Mouse (Mus musculus) embryo, embryonic 11.5 days (tissue): ENCODE measurements at regions not wholly inside any gene's neighbourhood (a gene's known extent, or its start where the extent isn't known, plus 50 kb on each side); places are given as distances from the start of the nearest gene placed in this dataset.

Source experiments
- DNase-seq: peaks from one replicate; pipeline ENCODE4 v3.0.0-alpha.2; 2012; ENCODE audit warnings: low read depth, low spot score

DNA sequence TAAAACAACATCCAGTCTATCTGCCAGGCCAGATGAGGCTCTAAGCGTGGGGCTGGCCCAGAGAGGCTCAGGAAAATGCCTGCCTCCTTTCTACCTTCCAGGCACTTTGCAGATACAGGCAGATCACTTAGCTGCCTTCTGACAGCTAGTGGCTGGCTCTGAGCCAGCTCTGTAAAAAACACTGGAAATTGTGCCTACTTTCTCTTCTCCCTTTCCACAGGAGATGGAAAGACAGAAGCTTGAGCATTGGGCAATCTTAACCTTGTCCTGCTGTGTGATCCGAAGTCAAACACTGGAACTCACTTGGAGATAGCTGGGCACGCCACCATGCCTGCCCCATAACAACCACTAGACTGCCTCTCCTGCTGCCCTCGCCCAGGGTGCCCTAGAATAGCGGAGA, 93.0 kb upstream of the Zmiz1 start:
- DNase-seq, result no peak

DNA sequence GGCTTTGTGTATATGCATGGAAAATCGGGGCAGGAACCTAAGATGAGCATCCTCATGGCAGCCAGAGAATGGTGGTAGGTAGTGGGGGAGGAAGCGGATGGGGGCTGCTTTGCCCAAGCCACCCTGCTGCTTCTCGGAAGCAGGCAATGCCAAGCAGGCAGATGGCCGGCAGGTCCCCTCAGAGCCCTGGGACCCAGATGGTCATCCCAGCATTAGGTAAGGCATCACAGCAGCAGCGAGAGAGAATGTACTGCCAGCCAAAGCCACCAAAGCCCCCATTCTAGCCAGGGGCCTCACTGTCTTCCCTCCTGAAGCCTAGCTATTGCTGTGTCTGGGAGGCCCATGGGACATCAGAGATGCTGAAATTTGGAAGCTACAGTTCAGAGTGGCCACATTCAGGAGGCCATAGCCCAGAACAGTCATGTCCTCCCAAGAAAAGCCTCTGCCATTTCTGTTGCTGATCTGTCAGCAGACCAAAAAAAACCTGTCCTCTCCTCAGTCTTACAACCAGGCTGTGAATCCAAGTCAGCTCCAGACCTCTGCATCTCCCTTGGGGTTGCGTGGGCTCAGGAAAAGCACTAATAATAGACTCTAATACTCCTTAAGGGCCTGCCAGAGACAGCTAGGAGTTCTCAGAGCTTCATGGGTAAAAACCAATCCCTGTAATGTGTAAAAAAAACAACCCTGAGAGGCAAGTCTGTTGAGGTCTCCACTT, 88.5 kb upstream of the Zmiz1 start:
- no peak for DNase-seq

DNA sequence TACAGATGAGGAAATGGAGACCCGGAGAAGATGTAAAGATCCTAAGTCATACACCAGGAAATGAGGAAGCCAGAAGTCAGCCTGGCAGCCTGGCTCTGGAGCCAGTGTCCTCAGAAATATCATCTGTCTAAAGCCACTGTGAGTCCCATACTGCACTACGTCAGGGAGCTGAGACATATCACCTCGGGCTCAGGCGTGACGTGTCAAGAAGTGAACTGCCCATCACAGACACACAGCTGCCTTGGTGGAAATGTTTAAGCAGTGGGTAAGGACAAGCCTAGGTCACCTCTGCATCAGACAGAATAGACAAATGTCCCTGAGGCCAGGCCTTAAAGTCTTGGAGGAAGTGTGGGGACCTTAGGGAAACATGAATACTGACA, 88.0 kb upstream of the Zmiz1 start:
- DNase-seq, result no peak

DNA sequence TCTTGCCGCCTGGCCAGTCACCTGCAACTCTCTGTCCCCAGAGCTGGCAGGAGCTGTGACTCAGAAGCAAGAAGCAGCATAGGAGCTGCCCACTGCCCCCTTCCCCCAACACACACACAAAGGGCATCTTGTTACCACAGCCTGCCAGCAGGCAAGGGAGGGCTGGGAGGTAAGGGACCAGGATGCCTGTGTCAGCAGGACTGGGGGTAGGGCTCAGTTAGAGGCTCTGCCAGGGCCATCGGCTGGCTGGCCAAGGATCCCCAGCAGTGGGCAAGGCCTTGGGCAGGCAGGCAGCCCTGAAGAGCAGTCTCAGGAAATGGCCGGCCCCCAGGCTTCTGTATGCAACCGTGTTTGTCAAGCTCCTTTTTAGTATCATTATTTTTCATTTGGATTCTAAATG, 87.3 kb upstream of the Zmiz1 start:
- DNase-seq, result no peak

DNA sequence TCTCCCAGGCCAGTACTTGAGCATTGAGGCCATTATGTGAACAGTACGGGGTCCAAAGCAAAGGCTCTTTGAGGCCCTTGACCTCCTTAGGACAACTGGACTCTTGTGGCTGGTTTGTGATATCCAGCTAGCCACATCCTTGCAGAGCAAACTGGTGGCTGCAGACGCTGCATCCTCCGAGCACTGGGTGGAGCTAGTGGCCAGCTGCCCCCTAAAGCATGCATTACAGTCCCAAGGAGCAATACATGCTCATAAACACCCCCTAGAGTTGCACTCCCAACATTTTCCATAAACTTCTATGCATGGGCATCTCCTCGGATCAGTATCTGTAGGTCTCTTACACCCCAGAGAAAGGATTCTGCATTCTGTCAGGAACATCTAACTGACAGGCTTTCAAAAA, 86.4 kb upstream of the Zmiz1 start:
- DNase-seq, result no peak

DNA sequence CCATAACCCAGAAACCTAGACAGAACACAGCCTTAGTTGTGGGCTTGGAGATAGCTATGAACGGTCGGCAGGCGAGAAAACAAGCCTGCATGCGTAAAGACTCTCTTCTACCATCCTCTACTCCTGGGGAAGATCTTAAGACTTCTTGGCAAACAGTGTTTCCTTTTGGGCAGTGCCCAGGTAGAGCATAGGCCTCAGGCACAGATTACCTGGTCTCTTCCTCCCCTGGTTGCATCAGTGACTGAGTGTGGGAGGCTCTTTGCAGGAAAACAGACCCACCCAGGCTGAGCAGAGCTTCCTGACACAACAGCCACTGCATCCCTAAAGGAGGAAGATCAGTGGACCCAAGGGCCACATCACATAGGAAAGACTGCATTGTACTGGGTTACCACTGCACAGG, 85.8 kb upstream of the Zmiz1 start:
- no peak for DNase-seq

DNA sequence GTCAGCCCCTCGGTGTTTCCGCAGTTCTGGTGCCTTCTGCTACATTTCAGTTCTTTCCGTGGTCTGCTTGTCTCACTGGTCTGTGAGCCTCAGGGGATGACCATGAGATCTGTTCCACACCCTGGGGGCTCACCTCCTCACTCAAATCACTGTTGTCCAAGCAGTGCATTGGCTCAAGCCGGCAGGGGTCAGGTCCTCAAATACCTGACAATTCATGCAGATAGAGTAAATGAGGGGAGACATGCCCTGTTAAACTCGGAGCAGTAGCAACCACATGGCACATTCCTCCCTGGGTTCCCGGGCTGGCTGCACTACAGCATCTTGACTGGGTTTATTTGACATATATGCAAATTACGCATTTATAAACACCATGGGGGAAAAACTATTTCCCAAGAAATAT, 84.0 kb upstream of the Zmiz1 start:
- no peak for DNase-seq

DNA sequence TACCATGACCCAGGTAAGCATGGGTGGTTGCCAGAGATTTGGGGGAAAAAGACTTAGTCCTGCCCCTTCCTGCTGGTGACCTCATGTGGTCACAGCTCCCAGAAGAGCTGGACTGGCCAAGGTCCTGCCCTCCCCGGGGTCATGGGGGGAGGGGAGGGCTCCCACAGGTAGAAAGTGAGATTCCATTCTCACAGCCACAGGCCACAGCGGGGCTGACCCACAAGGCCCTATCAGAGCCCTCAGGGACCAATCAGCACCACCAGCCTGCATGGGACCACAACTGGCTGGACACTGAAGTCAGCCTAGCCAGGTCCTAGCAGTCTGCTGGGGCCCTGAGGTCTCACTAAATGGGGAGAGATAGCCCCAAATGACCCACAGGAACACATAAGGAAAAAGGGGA, 81.9 kb upstream of the Zmiz1 start:
- no peak for DNase-seq

DNA sequence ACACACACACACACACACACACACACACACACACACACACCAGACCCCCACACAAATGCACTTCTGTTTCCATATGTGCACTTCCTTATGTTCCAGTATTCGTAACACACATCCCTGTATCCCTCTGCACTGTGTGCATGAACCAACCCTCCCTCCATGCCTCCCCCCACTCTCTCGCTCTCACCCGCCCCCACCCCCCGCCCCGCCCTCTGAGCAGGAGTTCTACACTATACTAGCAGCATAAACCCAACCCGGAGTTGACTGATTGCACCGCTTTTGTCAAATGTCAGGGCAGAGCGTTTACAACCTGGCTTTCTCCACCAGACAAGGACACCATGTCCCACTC, 81.5 kb upstream of the Zmiz1 start:
- DNase-seq, result peak; percentile 65

DNA sequence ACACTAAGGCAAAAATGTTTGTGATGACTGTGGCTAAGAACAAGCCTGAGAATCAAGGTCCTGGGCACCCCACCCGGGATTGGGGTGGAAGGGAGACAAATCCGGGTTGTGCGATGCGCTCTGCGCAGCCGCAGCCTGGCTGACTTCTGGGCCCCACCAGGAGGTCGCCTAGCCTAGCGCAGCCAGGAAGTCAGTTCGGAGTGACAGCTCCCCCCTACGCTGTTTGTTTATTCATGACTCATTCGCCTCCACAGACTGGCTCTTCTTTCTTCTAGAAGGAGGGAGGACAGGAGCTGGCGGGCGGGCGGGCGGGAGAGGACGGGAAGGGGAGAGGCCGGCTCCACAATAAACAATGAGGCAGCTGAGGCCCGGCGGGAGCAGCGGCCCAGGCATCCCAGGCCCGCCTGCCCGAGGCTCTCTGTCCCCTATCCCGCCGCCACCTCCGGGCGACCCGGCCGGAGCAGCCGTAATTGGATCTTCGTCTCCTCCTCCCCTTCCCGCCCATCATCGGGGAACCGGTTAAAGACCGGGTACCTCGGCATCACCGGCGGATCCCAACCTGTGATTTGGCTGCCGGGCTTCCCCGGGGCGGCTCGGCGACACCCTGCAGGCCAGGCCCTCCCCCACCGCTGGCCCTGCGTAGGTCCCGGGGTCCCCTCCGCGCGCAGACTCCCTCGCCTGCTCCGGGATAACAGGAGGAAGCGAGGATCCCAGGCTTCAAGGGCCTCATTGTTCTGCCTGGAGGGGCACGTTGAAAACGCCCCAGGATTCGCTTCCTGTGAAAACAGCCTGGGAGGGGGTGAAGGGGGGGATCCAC, 80.9 kb upstream of the Zmiz1 start:
- peak; percentile 74 for DNase-seq

DNA sequence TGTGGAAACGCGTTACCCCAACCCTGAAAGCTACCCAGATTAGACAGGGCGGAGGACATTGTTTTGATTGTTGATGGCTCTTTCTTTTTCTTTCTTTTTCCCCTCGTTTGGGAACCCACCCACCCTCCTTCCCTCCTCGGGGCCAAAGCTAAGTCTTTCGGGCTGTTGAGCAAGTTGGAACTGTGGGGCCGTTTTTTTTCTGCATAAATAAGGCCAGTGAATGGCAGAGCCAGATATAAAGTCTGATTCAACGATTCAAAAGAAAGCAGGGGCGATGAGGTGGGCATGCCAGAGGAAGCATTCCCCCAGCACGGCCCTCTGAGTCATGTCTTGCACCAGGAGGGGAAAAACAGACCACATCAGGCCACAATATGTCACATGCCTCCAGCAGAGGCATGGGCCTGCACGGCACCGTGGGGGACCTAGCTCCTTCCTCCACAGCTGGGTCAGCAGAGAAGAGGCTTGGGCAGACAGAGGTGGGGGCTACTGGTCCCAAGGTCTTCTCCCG, 80.2 kb upstream of the Zmiz1 start:
- DNase-seq, result no peak

DNA sequence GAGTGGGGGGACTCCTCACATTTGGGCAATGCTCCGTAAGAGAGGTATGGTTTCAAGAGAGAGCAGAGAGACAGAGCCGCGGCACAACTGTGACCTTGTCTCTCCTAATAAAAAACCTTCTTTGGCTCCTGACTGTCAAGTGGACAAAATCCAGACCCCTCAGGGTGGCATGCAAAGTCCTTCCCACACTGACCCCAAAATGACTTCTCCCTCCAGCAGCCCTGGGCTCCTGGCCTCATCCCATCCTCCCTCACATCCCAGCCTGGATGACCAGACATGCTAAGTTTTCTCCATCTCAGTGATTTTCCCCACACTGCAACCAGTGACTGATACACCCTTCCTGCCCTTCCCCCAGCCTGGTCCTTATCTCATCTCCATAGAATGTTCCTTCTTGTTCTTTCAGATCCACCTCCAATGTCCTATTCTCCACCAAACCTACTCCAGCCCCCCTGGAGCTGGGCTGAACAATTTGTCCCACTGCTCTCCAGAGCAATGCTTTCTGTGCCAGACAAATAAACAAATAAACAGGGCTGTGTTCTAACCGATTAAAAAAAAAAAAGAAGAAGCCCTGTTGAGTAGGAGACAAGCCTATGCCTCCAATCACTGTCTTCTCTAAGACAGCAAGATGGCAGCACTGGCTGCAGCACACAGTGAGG, 75.7 kb upstream of the Zmiz1 start:
- no peak for DNase-seq

DNA sequence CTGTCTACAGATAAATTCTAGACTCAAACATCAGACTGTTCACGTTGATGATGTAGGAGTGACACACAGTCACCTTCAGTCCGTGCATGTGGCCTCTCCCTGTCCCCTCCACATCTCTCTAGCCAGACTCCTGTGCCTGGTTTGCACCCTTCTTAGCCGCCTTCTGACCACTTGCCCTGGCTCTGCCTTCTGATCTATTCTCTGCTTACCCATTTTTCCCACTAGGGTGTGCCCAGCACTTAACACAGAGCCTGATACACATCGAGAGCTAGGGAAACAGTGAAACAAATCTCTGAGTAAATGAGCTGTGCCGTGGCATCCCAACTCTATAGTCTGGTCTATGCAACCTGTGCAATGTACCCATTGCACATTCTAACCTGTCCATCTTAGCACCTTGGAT, 73.3 kb upstream of the Zmiz1 start:
- no peak for DNase-seq

DNA sequence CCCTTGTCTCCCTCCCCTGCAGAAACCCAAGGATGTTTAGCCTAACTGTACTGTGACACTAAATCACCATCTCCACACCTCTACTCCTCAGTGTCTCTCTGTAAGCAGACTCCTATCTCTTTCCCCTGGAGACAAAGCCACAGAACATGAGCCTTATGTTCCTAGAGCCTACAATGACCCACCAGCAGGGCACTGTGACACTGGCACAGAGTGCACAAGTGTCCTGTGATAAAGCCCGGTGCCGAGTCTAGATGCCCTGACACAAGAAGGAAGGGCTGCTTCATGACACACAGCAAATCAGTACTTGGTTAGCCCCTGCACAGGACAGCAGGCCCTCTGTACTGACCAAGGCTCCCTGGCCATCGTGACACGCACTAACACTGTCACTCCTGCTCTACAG, 71.2 kb upstream of the Zmiz1 start:
- no peak for DNase-seq

DNA sequence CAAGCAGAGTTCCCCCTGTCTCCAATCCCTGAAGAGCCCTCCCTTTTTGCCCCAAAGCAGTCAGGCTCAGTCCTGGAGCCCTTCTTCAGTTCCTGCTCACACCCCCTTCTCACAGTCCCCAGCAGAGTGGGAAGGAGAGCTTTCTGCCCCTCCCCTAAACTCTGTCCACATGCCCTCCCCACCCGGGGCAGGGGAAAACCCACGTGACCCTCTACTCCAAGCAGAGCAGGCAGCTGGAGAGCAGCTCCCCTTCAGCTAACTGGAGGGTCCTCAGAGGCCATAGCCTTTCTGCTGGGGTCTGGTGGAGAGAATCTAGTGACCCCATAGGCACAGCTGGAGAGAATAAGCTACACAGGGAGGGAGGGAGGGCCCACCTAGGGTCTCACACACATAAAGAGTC, 69.7 kb upstream of the Zmiz1 start:
- DNase-seq, result no peak

DNA sequence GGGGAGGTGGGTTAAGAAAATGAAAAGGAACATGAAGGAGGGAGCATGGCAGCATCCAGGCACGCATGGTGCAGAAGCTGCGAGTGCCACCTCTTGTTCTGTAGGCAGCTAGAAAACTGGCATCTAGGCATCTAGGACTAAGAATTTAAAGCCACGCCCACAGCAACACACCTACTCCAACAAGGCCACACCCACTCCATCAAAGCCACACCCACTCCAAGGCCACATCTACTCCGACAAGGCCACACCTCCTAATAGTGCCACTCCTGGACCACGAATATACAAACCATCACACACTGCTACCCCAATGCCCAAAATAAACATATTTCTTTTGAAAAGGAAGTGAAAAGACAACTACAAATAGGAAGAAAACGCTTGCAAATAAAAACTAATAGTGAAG, 66.6 kb upstream of the Zmiz1 start:
- no peak for DNase-seq

DNA sequence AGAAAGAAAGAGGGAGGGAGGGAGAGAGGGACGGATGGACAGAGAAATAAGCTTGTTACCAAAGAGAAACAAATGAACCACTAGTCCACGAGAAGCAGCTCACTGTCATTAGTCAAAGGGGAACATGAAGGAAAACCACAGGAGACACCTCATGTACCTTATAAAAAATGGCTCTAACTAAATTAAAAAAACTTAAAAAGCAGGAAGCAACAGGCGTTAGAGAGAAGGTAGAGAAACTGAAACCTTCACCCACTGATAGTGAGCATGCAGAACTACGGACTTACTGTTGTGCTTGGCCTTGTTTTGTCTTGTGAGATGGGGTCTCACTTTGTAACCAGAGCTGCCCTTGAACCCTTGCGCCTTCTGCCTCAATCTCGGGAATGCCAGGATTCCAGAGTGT, 66.0 kb upstream of the Zmiz1 start:
- no peak for DNase-seq

DNA sequence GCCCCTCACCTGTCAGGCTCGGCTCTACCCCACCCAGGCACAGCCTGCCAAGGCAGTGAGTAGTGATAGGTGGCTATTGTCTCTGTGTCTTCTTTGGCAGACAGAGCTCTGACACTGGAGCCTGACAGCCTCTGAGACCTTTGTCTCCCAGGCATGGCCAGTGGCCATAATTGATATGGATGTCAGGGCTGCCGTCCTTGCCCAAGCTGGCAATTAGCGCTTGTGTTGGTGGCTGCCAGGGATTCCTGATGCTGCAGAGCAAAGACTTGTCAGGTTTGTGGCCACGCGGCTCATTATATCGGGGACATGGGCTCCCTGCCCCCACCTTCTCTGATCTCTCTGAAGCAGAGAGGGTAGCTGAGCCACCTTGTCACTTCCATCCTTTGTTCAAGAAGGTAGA, 64.1 kb upstream of the Zmiz1 start:
- DNase-seq, result no peak

DNA sequence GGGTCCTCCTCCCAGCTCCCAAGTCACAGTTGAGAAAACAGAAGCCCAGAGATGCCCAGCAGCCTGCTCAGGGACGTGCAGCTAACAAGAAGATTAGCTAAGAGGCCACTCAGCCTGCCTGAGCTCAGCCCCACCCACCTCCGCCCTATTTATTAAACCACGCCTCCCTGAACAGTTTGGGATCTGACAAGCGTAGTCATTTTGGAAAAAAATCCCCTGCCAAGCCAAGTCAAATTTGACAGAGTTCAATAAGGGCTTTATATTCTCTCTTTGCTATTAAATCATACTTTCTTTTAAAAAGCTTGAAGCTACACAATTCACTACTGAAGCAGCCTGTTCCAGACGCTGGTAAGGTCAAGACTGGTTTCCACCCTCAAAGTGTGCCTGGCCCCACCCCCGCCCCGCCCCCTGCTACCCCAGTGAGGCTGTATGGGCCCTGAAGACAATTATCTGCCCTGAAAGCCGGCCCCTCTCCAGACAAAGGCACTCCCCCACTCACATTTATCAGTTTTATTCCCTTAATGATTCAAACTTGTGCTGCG, 61.9 kb upstream of the Zmiz1 start:
- peak; percentile 64 for DNase-seq

DNA sequence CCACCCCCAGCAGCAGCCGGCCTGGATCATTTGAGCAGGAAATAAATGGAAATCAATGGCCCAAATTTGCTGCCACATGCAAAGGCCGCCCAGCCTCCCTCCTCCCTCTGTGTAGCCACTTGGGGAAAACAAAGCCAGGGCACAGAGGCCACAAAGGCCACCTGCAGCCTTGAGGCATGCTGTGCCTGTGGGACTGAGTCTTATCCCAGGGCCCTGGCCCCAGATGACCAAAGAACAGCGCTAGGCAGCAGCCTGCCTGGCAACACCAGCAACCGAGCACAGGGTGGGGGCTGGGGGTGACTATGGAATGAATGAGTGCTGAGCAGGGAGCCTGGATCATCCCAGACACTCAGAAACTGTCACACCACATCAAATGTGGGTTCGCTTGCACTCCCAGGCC, 61.2 kb upstream of the Zmiz1 start:
- DNase-seq, result no peak

DNA sequence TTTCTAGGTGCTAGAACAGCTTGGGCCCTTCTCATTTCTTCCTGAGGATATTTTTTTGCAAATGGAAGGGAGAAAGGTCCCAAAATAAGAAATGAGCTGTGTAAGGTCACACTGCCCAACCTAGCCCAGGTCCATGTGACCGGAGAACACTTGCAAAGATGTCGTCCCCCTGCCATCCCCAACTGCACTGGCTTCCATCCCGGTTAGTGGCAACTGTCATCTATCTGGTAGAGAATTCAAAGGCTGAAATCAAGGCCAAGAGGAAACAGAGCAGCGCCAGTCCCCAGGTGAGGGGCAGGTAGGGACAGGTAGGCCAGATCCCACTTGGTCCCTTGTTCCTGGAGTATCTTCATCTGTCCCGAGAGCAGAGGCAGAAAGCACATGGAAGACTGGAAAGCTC, 60.2 kb upstream of the Zmiz1 start:
- DNase-seq, result no peak

DNA sequence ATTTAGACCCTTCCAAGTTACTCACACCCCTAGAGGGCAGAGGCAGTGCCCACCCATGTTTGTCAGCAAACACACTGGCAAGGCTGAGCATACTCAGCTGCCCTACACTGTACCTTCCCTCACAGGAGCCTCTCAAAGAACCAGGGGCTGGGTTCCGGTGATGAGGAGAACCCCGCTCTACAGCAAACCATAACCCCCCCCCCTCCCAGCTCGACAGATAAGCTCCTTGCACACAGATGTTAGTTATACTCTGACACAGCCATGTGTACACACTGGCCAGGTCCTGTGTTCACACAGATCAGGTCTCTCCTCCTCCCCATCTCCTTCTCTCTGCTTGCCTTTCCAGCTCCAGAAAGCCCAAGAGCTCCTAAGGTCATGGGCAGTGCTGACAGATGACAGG, 59.7 kb upstream of the Zmiz1 start:
- DNase-seq, result no peak
